Mouse (Mus musculus) hindbrain, embryonic 12.5 days (tissue): Measurements from ENCODE around the gene Pxk. TPM values are rescaled to one million over a fixed set of nuclear protein-coding genes. Genes with fewer than 3 reads are reported as not detected.

Experiments
- ATAC-seq: fragments of 200-750 bp; cut with Nextera tagmentation; 2 replicates; pipeline ENCODE4 v1.8.0; 2017; ENCODE audit warnings: moderate TSS enrichment; ENCODE audit not compliant: low FRiP score
- H3K27ac ChIP-seq: fragments of 300-500 bp; sonication (generic); 2 replicates; pipeline ENCODE4 v1.5.1; 2016; ENCODE audit warnings: mild to moderate bottlenecking
- H3K27me3 ChIP-seq: fragments of 300-500 bp; sonication (generic); 2 replicates; pipeline ENCODE4 v1.6.1; 2016; ENCODE audit warnings: mild to moderate bottlenecking
- H3K36me3 ChIP-seq: fragments of 300-500 bp; sonication (generic); 2 replicates; pipeline ENCODE4 v1.6.1; 2016; ENCODE audit warnings: mild to moderate bottlenecking
- H3K4me1 ChIP-seq: fragments of 300-500 bp; sonication (generic); 2 replicates; pipeline ENCODE4 v1.6.1; 2016
- H3K4me2 ChIP-seq: fragments of 300-500 bp; sonication (generic); replicated peaks from 2 replicates; pipeline ENCODE4 v1.6.1; 2016; ENCODE audit warnings: mild to moderate bottlenecking
- H3K4me3 ChIP-seq: fragments of 300-500 bp; sonication (generic); 2 replicates; pipeline ENCODE4 v1.5.1; 2016; ENCODE audit warnings: mild to moderate bottlenecking
- H3K9ac ChIP-seq: fragments of 300-500 bp; sonication (generic); 2 replicates; pipeline ENCODE4 v1.6.1; 2016; ENCODE audit warnings: mild to moderate bottlenecking, moderate library complexity
- H3K9me3 ChIP-seq: fragments of 300-500 bp; sonication (generic); replicated peaks from 2 replicates; pipeline ENCODE4 v1.6.1; 2016; ENCODE audit warnings: mild to moderate bottlenecking
- WGBS: fragments of 180-500 bp; shearing (Covaris S2); methylation state at CpG from one replicate; pipeline ENCODE4 v1.1.7; 2016; 5-methylcytosine and 5-hydroxymethylcytosine counted together
- polyA plus RNA-seq: library from polyadenylated mRNA; unstranded; fragments of >200 nt; fragmentation: Nextera tagmentation; extraction: Ambion mirVana; gene quantifications from 2 replicates; pipeline ENCODE4 v1.2.1, GENCODE M21; 2016

Gene Pxk
- polyA plus RNA-seq, 1 experiment from 2014 or later = 43.0 TPM

GRCm38 (mm10) chr14:8132789-8133188, 34.8 kb downstream of the Pxk start:
- 85% methylated on average over 8 of the region's 8 CpGs for WGBS
- H3K9me3 ChIP-seq = no peaks in the 10 kb centered on the region
- H3K27me3 ChIP-seq = no peaks in the 10 kb centered on the region
- H3K27ac ChIP-seq = no peak overlapping the region
- ATAC-seq = no peak
- H3K4me1 ChIP-seq = no peaks in the 10 kb centered on the region
- H3K4me3 ChIP-seq = no peak overlapping the region
- H3K36me3 ChIP-seq = peaks cover 21% of the 10 kb centered on the region; the same call in 1 of the 2 replicates
- H3K9ac ChIP-seq = no peak overlapping the region
- no peak overlapping the region for H3K4me2 ChIP-seq

GRCm38 (mm10) chr14:8134234-8134633, 36.2 kb downstream of the Pxk start:
- Histone ChIP-seq H3K36me3 (peaks cover 25% of the 10 kb centered on the region; the same call in 1 of the 2 replicates), H3K4me2 (no peak overlapping the region), H3K27ac (no peak overlapping the region), H3K9me3 (no peaks in the 10 kb centered on the region), H3K27me3 (no peaks in the 10 kb centered on the region), H3K4me3 (no peak overlapping the region), H3K9ac (no peak overlapping the region), H3K4me1 (no peaks in the 10 kb centered on the region)
- WGBS = 79% methylated on average over 2 of the region's 2 CpGs
- ATAC-seq = no peak

GRCm38 (mm10) chr14:8135130-8135529, 37.1 kb downstream of the Pxk start:
- 0 out of 2 replicates have a peak, but pooled peaks cover 2% of the 10 kb centered on the region for H3K4me1 ChIP-seq
- H3K27me3 ChIP-seq = no peaks in the 10 kb centered on the region
- no peak overlapping the region for H3K27ac ChIP-seq
- no peaks in the 10 kb centered on the region for H3K9me3 ChIP-seq
- WGBS = 78% methylated on average over 3 of the region's 3 CpGs
- H3K4me3 ChIP-seq = no peak overlapping the region
- no peak for ATAC-seq
- no peak overlapping the region for H3K9ac ChIP-seq
- peaks cover 25% of the 10 kb centered on the region; the same call in 1 of the 2 replicates for H3K36me3 ChIP-seq
- no peak overlapping the region for H3K4me2 ChIP-seq

- no peaks in the 10 kb centered on the region for H3K9me3 ChIP-seq
- no peak overlapping the region for H3K9ac ChIP-seq
- no peak overlapping the region for H3K4me2 ChIP-seq
- H3K27ac ChIP-seq = no peak overlapping the region
- peaks cover 43% of the 10 kb centered on the region for H3K36me3 ChIP-seq
- 59% methylated on average over 23 of the region's 23 CpGs for WGBS
- no peaks in the 10 kb centered on the region for H3K27me3 ChIP-seq
- no peak for ATAC-seq
- H3K4me1 ChIP-seq = 0 out of 2 replicates have a peak, but pooled peaks cover 3% of the 10 kb centered on the region
- no peak overlapping the region for H3K4me3 ChIP-seq
Observed at GRCm38 (mm10) chr14:8139724-8140710, 42.0 kb downstream of the Pxk start.

GRCm38 (mm10) chr14:8141131-8141530, 43.1 kb downstream of the Pxk start:
- Histone ChIP-seq H3K9me3 (no peaks in the 10 kb centered on the region), H3K27me3 (no peaks in the 10 kb centered on the region), H3K4me1 (0 out of 2 replicates have a peak, but pooled peaks cover 3% of the 10 kb centered on the region), H3K36me3 (peaks cover 53% of the 10 kb centered on the region), H3K4me3 (no peak overlapping the region), H3K27ac (no peak overlapping the region), H3K9ac (no peak overlapping the region), H3K4me2 (no peak overlapping the region)
- no peak for ATAC-seq
- 65% methylated on average over 2 of the region's 2 CpGs for WGBS

- Histone ChIP-seq H3K4me1 (no peaks in the 10 kb centered on the region), H3K36me3 (peaks cover 57% of the 10 kb centered on the region), H3K4me2 (no peak overlapping the region), H3K9ac (no peak overlapping the region), H3K9me3 (no peaks in the 10 kb centered on the region), H3K27ac (no peak overlapping the region), H3K27me3 (no peaks in the 10 kb centered on the region), H3K4me3 (no peak overlapping the region)
- ATAC-seq = no peak
- 86% methylated on average over 13 of the region's 13 CpGs for WGBS
Observed at GRCm38 (mm10) chr14:8145594-8146558, 47.9 kb downstream of the Pxk start.

GRCm38 (mm10) chr14:8146611-8147223, 48.7 kb downstream of the Pxk start:
- peaks cover 57% of the 10 kb centered on the region for H3K36me3 ChIP-seq
- no peak overlapping the region for H3K4me3 ChIP-seq
- H3K27ac ChIP-seq = no peak overlapping the region
- 86% methylated on average over 10 of the region's 11 CpGs for WGBS
- no peak overlapping the region for H3K4me2 ChIP-seq
- no peaks in the 10 kb centered on the region for H3K9me3 ChIP-seq
- no peak for ATAC-seq
- H3K27me3 ChIP-seq = no peaks in the 10 kb centered on the region
- H3K4me1 ChIP-seq = no peaks in the 10 kb centered on the region
- no peak overlapping the region for H3K9ac ChIP-seq

GRCm38 (mm10) chr14:8148842-8149241, 50.8 kb downstream of the Pxk start:
- ATAC-seq = no peak
- 80% methylated on average over 8 of the region's 8 CpGs for WGBS

GRCm38 (mm10) chr14:8151757-8152156, 53.7 kb downstream of the Pxk start:
- Histone ChIP-seq H3K27ac (no peak overlapping the region), H3K36me3 (peaks cover 40% of the 10 kb centered on the region), H3K9me3 (no peaks in the 10 kb centered on the region), H3K4me2 (no peak overlapping the region), H3K4me3 (no peak overlapping the region), H3K27me3 (no peaks in the 10 kb centered on the region), H3K4me1 (no peaks in the 10 kb centered on the region), H3K9ac (no peak overlapping the region)
- WGBS = 93% methylated on average over 5 of the region's 5 CpGs
- ATAC-seq = no peak

More at GRCm38 (mm10) chr14:8148842-8149241, 50.8 kb downstream of the Pxk start:
- Histone ChIP-seq H3K4me2 (no peak overlapping the region), H3K4me3 (no peak overlapping the region), H3K27ac (no peak overlapping the region), H3K9ac (no peak overlapping the region), H3K27me3 (no peaks in the 10 kb centered on the region), H3K4me1 (no peaks in the 10 kb centered on the region), H3K9me3 (no peaks in the 10 kb centered on the region), H3K36me3 (peaks cover 60% of the 10 kb centered on the region)

GRCm38 (mm10) chr14:8154072-8154471, 56.1 kb downstream of the Pxk start:
- no peaks in the 10 kb centered on the region for H3K9me3 ChIP-seq
- H3K4me2 ChIP-seq = no peak overlapping the region
- H3K36me3 ChIP-seq = peaks cover 34% of the 10 kb centered on the region
- ATAC-seq = no peak
- H3K27me3 ChIP-seq = no peaks in the 10 kb centered on the region
- H3K9ac ChIP-seq = no peak overlapping the region
- 63% methylated on average over 3 of the region's 3 CpGs for WGBS
- no peaks in the 10 kb centered on the region for H3K4me1 ChIP-seq
- no peak overlapping the region for H3K4me3 ChIP-seq
- no peak overlapping the region for H3K27ac ChIP-seq

GRCm38 (mm10) chr14:8156947-8157346, 58.9 kb downstream of the Pxk start:
- Histone ChIP-seq H3K4me1 (no peaks in the 10 kb centered on the region), H3K27me3 (no peaks in the 10 kb centered on the region), H3K27ac (no peak overlapping the region), H3K4me3 (no peak overlapping the region), H3K36me3 (peaks cover 35% of the 10 kb centered on the region), H3K9ac (no peak overlapping the region), H3K4me2 (no peak overlapping the region), H3K9me3 (no peaks in the 10 kb centered on the region)
- WGBS = 36% methylated on average over 3 of the region's 3 CpGs
- ATAC-seq = no peak
